Mouse (Mus musculus) lung, adult 2 months (tissue): Measurements from ENCODE around the gene Tenm2. TPM values are rescaled to one million over a fixed set of nuclear protein-coding genes. Genes with fewer than 3 reads are reported as not detected.

ENCODE experiments used
- DNase-seq: peaks from one replicate; pipeline ENCODE4 v3.0.0; 2022
- H3K4me1 ChIP-seq: fragments of 200-500 bp; 2 replicates; pipeline ENCODE4 v1.6.1; 2011; ENCODE audit warnings: low read length; ENCODE audit not compliant: control insufficient read depth, insufficient read depth
- H3K4me3 ChIP-seq: fragments of 200-500 bp; replicated peaks from 2 replicates; pipeline ENCODE3; 2011; ENCODE audit warnings: low read depth, mild to moderate bottlenecking, control low read depth, low read length; ENCODE audit errors: extremely low read depth
- CTCF ChIP-seq: fragments of 200-500 bp; IDR thresholded peaks from 2 replicates; pipeline ENCODE4 v1.5.1; 2011; ENCODE audit warnings: mild to moderate bottlenecking, low read length, control low read depth; ENCODE audit not compliant: insufficient read depth
- POLR2A ChIP-seq: fragments of 200-500 bp; IDR thresholded peaks from 2 replicates; pipeline ENCODE4 v1.6.1; 2011; ENCODE audit warnings: low read depth, mild to moderate bottlenecking, control low read depth, low read length, borderline replicate concordance; ENCODE audit errors: extremely low read depth
- WGBS: fragments of 180-500 bp; shearing (Covaris S2); methylation state at CpG from one replicate; pipeline ENCODE4 v1.1.7; 2018; 5-methylcytosine and 5-hydroxymethylcytosine counted together
- polyA plus RNA-seq: library from polyadenylated mRNA; depleted of rRNA; stranded (reverse); fragments of >200 nt; gene quantifications from 2 replicates; pipeline ENCODE4 v1.2.3, GENCODE M21; 2012

Gene Tenm2
- polyA plus RNA-seq, 1 experiment, result 0.36 TPM

GRCm38 (mm10) chr11:36847451-36847850 is 388.3 kb downstream of the Tenm2 start:
- Histone ChIP-seq H3K4me3 (no peak overlapping the region), H3K4me1 (no peaks in the 10 kb centered on the region)
- TF ChIP-seq CTCF (no peak), POLR2A (no peak)
- WGBS, result 73% methylated on average over 6 of the region's 6 CpGs
- DNase-seq, result no peak

DNA sequence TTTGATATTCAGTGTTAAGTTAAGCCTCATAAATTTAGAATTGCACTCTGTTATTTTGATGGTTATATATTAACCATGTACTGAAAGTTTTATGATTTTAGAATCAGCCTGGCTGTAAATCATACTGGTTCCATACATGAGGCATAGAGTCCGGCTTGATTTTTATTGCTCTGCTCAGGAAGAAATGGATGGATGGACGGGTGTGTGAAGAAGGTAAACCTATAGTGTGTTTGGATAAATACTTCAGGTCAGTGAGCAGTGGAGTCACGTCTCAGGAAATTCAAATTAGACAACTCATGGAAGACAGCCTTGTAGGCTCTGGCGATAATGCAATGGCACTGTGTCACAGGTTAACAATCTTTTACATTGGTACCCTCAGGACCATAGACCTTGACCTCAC is 402.9 kb downstream of the Tenm2 start:
- Histone ChIP-seq H3K4me1 (no peaks in the 10 kb centered on the region), H3K4me3 (no peak overlapping the region)
- 75% methylated on average over 4 of the region's 4 CpGs for WGBS
- no peak for DNase-seq
- TF ChIP-seq POLR2A, result no peak
- TF ChIP-seq CTCF, result no peak

GRCm38 (mm10) chr11:36831511-36831910 is 404.3 kb downstream of the Tenm2 start:
- TF ChIP-seq POLR2A, result no peak
- no peak for TF ChIP-seq CTCF
- WGBS, result 60% methylated on average over 11 of the region's 11 CpGs
- no peak for DNase-seq
- Histone ChIP-seq H3K4me1 (no peaks in the 10 kb centered on the region), H3K4me3 (no peak overlapping the region)

GRCm38 (mm10) chr11:36824666-36825065 is 411.1 kb downstream of the Tenm2 start:
- no peaks in the 10 kb centered on the region for H3K4me1 ChIP-seq
- no peak for DNase-seq
- 19% methylated on average over 7 of the region's 7 CpGs for WGBS
- no peak for TF ChIP-seq POLR2A
- no peak overlapping the region for H3K4me3 ChIP-seq

DNA sequence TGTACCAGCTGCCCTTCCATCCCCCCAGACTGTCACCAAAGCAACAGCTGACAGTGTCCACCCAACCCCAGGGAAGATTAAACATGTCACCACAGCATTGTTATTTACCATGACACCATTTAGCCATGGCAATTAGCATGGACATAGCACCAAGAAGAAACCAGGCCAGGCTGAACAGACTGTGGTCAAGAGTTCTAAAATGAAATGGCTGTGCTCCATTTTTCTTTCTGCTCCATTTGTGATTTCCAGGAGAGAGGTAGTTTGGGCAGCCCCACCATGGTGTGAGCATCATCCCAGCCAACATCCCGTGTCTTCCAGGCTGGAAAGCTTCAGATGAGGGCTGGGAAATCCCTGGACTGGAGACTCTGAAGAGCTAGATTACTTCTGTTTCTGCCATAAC is 431.1 kb downstream of the Tenm2 start:
- no peak for DNase-seq
- WGBS, result 55% methylated on average over 1 of the region's 1 CpGs
- TF ChIP-seq POLR2A, result no peak
- TF ChIP-seq CTCF, result no peak
- H3K4me1 ChIP-seq, result no peaks in the 10 kb centered on the region
- H3K4me3 ChIP-seq, result no peak overlapping the region

- 46% methylated on average over 8 of the region's 8 CpGs for WGBS
- Histone ChIP-seq H3K4me1 (no peaks in the 10 kb centered on the region), H3K4me3 (no peak overlapping the region)
- no peak for DNase-seq
- no peak for TF ChIP-seq POLR2A
- no peak for TF ChIP-seq CTCF
Observed at GRCm38 (mm10) chr11:36802208-36802631, 433.5 kb downstream of the Tenm2 start.

DNA sequence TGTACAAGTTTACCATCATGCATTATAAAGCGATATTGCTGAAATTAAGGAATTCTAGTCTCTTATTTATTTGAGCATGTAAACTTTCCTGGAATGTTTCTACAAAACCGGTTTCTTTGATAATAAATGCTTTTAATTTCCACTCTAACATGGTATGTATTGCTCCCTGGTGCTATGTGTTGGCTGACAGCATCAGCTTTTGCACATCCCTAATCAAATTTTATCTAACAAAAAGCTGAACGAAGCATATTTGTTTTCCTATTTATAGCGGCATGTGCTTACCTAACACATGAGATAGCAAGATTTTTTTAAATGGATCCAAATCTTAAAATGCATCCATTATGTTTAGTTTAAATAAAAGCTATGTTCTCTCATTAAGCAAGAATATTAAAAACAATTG is 434.1 kb downstream of the Tenm2 start:
- no peak for DNase-seq
- 66% methylated on average over 4 of the region's 4 CpGs for WGBS
- no peaks in the 10 kb centered on the region for H3K4me1 ChIP-seq
- H3K4me3 ChIP-seq, result no peak overlapping the region
- TF ChIP-seq CTCF, result no peak

DNA sequence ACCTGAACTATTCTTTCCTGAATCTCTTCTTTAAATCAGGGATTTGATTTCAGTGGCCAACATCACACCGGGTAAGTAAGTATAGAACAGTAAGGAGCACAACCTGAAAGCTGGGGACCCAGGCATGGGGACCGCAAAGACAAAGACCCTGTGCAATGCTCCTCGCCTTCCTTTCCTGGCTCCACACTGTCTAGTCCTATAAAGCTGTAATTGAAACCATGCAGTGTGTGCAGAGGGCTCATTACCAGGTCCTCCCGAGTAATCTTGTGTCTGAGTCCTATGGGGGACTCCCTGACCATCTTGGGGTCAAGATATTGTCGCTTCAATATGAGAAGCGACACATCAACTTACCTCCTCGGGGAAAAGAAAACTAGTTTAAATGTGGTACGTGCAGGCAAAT is 436.4 kb downstream of the Tenm2 start:
- TF ChIP-seq POLR2A (no peak), CTCF (no peak)
- Histone ChIP-seq H3K4me3 (no peak overlapping the region), H3K4me1 (no peaks in the 10 kb centered on the region)
- WGBS, result 73% methylated on average over 8 of the region's 8 CpGs
- no peak for DNase-seq

GRCm38 (mm10) chr11:36758009-36758408 is 477.8 kb downstream of the Tenm2 start:
- Histone ChIP-seq H3K4me3 (no peak overlapping the region), H3K4me1 (no peaks in the 10 kb centered on the region)
- WGBS, result 87% methylated on average over 3 of the region's 3 CpGs
- no peak for DNase-seq
- TF ChIP-seq CTCF (no peak), POLR2A (no peak)

GRCm38 (mm10) chr11:36746286-36746685 is 489.5 kb downstream of the Tenm2 start:
- 85% methylated on average over 4 of the region's 4 CpGs for whole genome bisulfite sequencing
- DNase-seq, result no peak
- Histone ChIP-seq H3K4me1 (no peaks in the 10 kb centered on the region), H3K4me3 (no peak overlapping the region)
- TF ChIP-seq POLR2A (no peak), CTCF (no peak)

GRCm38 (mm10) chr11:36727800-36728199 is 508.0 kb downstream of the Tenm2 start:
- Histone ChIP-seq H3K4me1 (no peaks in the 10 kb centered on the region), H3K4me3 (no peak overlapping the region)
- no peak for DNase-seq
- WGBS, result 70% methylated on average over 3 of the region's 3 CpGs
- TF ChIP-seq POLR2A (no peak), CTCF (no peak)
